Comparison of ENCODE assay signal across 8 mouse cellular contexts in genomic region chr11:120467051-120467735, GRCm38 (mm10). TPM values are rescaled to one million over a fixed set of nuclear protein-coding genes. Genes with fewer than 3 reads are reported as not detected.
A peak's percentile ranks its signal among the peaks of the same experiment; 100 is the strongest.
DNase-seq lines count a peak whose midpoint lies in the region; ATAC-seq lines count a peak whose summit lies in the region.

TSS of gene Arl16 (minus strand) at chr11:120467607.

- peak; percentile 98 for DNase-seq in NIH3T3 (ENCODE audit: low read depth)
- DNase-seq in cerebellum, postnatal 10 days = peak; percentile 96 to 97
- peak; percentile 94 to 95 for DNase-seq in frontal cortex, postnatal 10 days (ENCODE audit: low spot score in 2 of 2)
- peak; percentile 89 to 97 for DNase-seq in layer of hippocampus, postnatal 14 days (ENCODE audit: low spot score in 2 of 2)
- DNase-seq in lung, postnatal 14 days = peak; percentile 94
- peak; percentile 92 for DNase-seq in retina, adult 2 months (ENCODE audit: low read depth, low spot score)
- peak; percentile 94 to 97 for DNase-seq in thymus, postnatal 36 days

- no peaks in the 10 kb centered on the region for H3K27me3 ChIP-seq in hindbrain, embryonic 12.5 days

- peak within 1 kb of the TSS; percentile 84 for H3K4me3 ChIP-seq in hindbrain, embryonic 12.5 days

- peaks cover 56% of the 10 kb centered on the region for H3K36me3 ChIP-seq in hindbrain, embryonic 12.5 days

- H3K4me1 ChIP-seq in hindbrain, embryonic 12.5 days = peaks cover 21% of the 10 kb centered on the region

- peak within 1 kb of the TSS; percentile 93 for H3K9ac ChIP-seq in hindbrain, embryonic 12.5 days

- ATAC-seq in hindbrain, embryonic 12.5 days (ENCODE audit: low FRiP score) = peak; percentile 100

- WGBS in hindbrain, embryonic 12.5 days = 1% methylated on average over 53 of the region's 54 CpGs

- peak within 1 kb of the TSS; percentile 98 for H3K4me2 ChIP-seq in hindbrain, embryonic 12.5 days (replicated peaks)

- H3K27ac ChIP-seq in hindbrain, embryonic 12.5 days = peak within 1 kb of the TSS; percentile 89

- H3K9me3 ChIP-seq in hindbrain, embryonic 12.5 days (replicated peaks) = no peaks in the 10 kb centered on the region

RNA-seq across cellular contexts. Expression of gene Arl16, which starts in this region (rescaled TPM):
- 57.1 and 58.4 TPM in 2 replicates for polyA plus RNA-seq in hindbrain, embryonic 12.5 days (2016; fragmentation: Nextera tagmentation; extraction: Ambion mirVana)
- 10 to 100 TPM; 56.7 to 61.6 TPM for total RNA-seq in layer of hippocampus, postnatal 14 days (2021)

Comparison
In these comparisons a context has a peak if more than half of its experiments do, and no peak if none do; other contexts are left out.
1. Peak in every context shown above with its lines: DNase-seq, ATAC-seq, H3K4me3 ChIP-seq and H3K27ac ChIP-seq.